Mouse (Mus musculus) adrenal gland, postnatal 10 days (tissue): ENCODE measurements around the gene Eif4a1. TPM values are rescaled to one million over a fixed set of nuclear protein-coding genes. Genes with fewer than 3 reads are reported as not detected.
"Not testable (repeated sequence)": the region's sequence is repeated elsewhere in the genome, so short reads cannot be mapped to it uniquely, and the experiment has no call there.

Experiments used
- DNase-seq: peaks from one replicate; pipeline ENCODE4 v3.0.0; 2021; ENCODE audit warnings: mixed read lengths
- long read RNA-seq, 2 experiments: library from polyadenylated mRNA; stranded (forward); transcript quantifications; one replicate each; pipeline ENCODE4 v2.0.0; 2021
- total RNA-seq, 2 experiments: library from RNA; stranded (reverse); gene quantifications; 2 replicates each; pipeline ENCODE4 v1.2.3; 2021

The Eif4a1 gene
- 100 to 1,000 TPM; 598 to 631 TPM for total RNA-seq
- long read RNA-seq, experiment 1, transcript Eif4a1-213 (11 exons, 1,774 nt): major isoform, 107 of 231 reads
- long read RNA-seq, experiment 1, partial matches to known transcripts: 30 of 231 reads
- long read RNA-seq, experiment 1, other reads (novel, unspliced or antisense): 93 of 231 reads
- long read RNA-seq, experiment 2, transcript Eif4a1-213 (11 exons, 1,774 nt): major isoform, 99 of 128 reads
- long read RNA-seq, experiment 2, partial matches to known transcripts: 10 of 128 reads
- long read RNA-seq, experiment 2, other reads (novel, unspliced or antisense): 19 of 128 reads

DNA sequence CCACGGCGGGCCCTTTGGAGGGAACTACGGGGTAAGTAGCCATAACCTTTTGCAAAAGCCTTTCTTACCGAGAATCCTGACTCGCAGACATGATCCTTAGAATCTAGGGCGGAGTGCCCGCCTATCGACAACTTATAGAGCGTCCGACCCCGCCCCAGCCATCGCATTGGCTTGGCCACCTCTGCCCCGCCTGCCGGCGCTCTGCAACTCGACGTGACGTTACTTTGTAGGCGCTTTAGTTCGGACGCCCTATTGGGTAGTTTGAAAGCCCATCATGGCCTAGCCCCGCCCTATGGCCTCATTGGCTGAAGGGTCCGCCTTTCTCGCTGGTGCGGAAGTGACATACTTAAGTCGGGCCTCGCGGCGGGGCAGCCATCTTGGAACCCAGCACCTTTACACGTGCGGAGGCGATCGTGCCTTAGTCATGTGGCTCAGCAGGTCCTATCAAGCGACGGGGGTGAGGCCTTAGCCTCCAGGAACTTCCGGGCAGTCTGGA lies at the start of gene Eif4a1:
Gene Eif4a1 (minus strand): TSS at position 213 of the 496 bp plus-strand sequence.
- DNase-seq: peak; percentile 100

DNA sequence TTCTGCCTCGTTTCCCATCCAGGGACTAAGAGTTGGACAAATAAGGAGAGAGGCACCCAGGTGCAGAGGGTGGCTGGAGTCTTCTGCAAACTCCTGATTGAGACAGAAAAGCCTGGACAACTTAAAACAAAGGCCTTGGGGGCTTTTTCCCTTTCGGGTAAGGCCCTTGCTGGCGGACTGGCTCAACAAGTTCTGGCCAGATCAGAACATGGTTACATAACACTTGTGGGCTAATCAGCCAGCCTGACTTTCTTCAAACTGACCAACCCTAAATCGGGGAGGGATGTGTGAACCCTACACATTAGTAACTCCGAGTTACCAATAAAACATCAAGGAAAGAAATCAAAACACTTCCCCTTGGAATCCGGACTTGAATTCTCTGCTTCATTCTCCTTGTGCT lies 48.6 kb upstream of the Eif4a1 start:
- DNase-seq: no peak

DNA sequence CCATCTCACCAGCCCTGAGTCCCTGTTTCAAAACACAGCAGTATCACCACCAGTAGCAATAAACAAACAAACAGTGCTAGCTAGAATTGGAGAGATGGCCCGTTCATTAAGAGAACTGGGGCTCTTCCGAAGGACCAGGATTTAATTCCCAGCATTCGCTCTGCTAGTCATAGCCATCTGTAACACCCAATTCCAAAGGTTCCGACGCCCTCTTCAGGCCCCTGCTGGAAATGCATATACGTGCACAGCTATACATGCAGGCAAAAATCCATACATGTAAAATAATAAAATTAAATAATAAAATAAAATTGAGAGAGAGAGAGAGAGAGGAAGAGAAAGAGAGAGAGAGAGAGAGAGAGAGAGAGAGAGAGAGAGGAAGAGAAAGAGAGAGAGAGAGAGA lies 47.2 kb upstream of the Eif4a1 start:
- no peak for DNase-seq

DNA sequence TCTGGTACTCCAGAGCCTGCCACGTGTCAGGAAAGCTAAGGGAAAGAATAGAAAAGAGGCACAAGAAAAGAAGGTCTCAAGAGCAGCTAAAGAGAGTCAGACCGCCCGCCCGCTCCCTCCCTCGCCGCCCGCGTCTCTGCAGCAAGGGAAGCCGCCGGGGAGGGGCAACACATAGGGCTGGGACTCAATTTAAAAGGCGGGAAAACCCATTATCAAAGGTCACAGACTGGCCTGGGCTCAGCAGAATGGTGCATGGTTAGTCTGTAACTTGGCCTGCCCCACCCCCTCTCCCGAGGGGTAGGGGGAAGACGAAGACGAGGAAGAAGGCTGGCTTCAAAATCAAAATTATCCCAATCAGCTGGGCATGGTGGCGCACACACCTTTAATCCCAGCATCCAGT lies 46.4 kb upstream of the Eif4a1 start:
- no peak for DNase-seq

DNA sequence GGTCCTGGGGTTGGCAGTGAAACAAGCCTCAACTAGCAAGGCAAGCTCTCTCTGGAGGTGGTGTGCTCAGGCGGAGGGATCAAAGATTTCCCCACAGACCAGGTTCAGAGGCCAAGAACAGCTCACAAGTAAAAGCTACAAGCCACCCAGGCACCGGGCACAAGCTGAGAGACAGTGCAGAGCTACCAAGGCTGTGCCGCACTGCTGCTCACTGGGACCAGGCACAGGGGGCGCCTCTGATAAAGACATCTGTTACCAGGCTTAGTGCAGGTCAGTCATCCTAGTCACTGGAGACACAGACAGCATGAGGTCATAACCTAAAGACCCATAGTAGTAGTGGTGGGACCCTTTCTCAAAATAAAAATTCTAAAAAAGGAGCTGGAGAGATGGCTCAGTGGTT lies 44.7 kb upstream of the Eif4a1 start:
- no peak for DNase-seq

DNA sequence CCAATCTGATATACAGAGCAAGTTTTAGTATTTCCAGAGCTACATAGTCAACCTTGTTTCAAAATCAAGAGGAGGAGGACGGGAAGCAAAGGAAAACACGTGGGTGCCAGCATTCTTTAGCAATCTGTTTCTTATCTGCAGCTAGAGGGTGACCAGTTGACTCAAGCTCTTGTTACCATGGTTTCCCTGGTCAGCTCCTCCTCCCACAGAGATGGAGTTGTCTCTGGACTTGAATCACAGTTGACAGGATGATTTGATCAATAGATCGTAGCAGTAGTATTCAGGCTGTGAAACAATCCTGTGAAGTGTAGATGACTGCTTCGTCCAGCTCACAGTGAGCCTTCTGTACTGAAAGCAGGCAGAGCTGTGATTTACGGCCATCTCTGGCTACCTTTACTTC lies 43.7 kb upstream of the Eif4a1 start:
- peak; percentile 62 for DNase-seq

DNA sequence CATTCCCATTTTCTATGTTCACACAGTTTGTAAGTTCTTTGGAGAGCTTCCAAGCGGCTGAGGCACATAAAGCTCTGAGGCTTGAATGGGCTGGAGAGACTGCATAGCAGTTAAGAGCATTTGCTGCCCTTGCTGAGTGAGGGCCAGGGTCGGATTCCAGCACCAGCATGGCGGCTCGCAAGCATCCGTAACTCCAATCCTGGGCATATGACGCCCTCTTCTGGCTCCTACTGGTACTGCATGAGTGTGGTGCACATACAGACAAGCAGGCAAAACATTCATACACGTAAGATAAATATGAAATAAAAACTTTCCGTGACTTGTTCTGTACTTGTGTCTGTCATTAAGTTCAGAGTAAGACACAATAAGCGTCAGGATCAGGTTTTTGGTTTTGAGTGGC lies 43.3 kb upstream of the Eif4a1 start:
- DNase-seq: peak; percentile 60

DNA sequence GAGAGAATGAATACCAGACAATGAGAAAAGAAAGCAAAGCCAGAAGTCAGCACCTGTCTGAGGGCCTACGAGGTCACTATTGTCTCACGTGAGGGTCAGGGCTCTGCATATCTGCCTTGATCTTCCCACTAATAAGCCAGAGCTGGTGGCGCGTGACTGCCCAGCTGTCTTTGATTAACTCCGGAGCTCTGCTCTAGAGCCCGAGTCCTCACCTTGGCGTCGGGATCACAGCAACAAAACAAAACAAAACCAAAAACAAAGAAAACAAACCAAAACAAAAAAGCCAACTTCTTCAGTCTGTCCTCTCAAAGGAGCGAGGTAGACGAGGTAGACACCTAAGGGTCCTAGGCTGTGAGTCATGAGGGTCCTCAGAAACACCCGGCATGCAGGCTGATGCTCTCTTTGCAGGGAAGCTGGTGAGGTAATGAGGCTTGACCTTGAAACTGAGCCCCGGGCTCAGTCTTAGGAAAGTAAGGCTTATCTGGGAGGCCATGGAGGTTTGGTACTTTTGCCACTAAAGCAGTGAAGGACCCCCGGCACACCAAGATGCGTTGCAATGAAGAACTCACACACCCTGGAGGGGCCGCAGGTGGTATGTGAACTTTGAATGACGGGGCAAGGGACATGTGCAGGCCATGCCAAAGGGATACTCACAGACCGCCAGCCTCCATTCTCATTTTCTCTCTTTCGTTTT lies 42.6 kb upstream of the Eif4a1 start:
- DNase-seq: no peak

DNA sequence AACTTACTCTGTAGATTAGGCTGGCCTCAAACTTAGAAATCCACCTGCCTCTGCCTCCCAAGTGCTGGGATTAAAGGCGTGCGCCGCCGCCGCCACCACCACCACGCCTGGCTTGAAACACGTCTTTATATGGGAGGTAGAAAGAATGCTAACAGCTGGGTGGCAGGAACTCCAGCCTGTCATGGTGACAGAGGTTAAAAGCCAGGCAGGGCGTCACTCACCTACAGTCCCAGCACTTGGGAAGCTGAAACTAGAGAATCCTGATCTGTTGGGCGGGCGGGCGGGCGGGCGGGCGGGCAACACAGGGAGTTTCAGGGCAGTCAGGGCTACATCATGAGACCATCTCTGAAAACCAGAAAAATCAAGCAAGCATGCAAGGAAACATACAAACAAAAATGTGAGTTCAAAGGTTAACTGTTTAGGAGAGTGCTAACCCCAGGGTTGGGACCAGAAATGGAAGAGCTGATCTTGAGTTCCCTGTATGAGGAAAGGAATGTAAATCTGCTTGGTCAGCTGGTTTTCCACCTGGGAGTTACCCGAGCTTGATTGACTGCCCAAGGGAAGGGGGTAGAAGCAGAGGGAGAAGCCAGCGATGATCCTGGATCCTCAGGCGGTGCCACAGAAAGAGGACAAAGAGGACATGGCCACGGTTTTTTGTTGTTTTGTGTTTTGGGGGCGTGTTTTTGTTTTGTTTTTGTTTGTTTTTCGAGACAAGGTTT lies 40.9 kb upstream of the Eif4a1 start:
- DNase-seq: no peak

DNA sequence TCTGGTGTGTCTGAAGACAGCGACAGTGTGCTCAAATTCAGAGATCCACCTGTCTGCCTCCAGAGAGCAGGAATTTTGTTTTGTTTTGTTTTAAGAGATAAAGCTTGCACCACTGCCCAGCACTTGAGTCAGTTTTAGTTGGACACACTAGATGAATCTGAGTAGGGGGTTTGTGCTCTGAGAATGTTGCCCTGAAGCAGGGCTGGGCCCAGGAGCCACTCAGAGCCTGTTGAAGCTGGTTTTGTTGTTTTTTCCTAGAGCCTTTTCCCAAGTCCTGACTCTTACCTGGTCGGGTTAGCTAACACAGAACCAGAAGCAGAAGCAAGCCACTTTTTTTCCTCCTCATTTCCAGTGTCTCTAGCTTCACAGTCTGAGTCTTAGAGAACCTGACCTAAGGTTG lies 38.9 kb upstream of the Eif4a1 start:
- no peak for DNase-seq

DNA sequence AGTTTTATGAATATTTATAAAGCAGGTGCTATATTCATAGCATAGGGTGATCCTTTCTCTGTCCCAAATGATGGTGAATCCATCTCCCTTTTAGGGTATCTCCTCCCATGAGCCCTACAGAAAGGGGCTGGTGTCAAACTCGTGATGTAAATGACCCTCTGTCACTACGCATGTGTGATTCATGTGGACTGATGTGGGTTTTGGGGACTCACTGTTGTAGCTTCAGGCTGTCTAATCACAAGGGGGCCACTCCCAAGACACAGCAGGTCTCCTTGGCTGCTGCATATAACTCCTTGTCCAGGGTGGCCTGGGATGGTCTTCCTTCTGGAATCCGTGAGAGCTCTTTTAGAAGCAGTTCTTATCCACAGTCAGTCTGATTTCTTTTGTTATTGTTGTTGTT lies 38.2 kb upstream of the Eif4a1 start:
- DNase-seq: no peak

DNA sequence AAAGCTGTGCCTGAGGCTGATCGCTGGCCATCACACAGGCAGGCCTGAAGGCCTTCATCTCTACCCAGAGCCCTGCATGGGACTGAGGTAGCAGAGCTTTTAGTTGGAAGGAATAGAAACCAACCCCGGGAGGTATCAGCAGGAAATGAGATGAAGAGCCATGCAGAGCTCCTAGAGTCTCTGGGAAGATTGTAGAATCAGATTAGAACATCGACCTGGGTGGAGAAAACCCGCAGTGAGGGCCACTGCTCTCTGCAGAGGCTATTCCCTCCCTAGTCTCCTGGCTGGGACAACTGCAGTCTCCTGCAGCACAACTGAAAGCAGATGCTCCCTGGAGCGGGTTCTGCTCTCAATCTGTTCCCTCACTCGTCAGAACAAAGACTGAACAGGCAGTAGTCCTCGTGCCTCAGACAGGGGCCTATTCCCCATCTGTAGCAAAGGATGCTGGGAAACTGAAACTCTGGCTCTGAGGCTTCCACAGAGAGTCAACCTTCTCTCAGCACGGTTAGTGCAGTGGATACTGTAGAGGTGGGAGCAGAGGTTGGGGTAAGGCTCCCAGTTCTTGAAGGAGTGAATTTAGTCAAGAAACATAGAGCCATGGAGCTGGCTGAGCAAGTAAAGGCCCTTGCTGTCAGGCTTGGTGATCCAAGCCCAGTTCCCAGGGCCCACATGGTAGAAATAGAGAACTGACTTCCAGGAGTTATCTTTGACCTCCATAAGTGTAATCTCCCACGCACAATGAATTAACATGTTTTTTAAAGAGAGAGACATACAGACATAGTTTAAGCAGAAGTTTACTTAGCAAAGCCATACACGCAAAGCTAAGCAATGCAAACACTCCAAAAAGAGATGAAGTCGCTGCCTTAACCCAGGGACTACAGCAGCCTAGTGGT lies 37.6 kb upstream of the Eif4a1 start:
- no peak for DNase-seq

DNA sequence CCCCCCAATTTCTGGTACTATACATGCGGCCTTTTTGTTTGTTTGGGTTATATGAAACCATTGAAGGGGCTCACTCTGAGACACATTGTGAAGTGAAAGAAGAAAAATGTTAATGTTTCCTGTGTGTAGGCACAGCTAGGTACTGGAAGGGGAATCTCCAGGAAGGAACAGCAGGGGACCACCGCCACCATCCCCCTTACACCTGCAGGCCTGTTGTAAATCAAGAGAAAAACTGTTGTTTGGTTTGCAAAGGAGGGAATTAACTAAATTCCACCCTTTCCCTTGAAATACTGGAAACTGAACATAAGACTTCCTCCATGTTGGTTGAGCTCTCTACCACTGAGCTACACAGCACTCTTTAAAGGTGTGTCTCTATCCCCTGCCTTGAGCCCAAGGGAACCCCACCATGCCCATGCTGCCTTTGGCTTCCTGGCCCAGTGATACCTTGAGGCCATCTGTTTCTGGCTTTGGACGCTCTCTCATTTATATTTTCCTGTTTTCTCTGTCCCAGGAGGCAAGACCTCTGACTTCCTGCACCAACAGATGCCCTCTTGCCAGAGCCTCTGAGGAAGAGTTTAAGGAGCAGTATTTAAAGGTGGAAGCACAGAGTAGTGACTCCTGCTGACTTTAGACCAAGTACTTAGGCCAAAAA lies 36.5 kb upstream of the Eif4a1 start:
- DNase-seq: no peak

DNA sequence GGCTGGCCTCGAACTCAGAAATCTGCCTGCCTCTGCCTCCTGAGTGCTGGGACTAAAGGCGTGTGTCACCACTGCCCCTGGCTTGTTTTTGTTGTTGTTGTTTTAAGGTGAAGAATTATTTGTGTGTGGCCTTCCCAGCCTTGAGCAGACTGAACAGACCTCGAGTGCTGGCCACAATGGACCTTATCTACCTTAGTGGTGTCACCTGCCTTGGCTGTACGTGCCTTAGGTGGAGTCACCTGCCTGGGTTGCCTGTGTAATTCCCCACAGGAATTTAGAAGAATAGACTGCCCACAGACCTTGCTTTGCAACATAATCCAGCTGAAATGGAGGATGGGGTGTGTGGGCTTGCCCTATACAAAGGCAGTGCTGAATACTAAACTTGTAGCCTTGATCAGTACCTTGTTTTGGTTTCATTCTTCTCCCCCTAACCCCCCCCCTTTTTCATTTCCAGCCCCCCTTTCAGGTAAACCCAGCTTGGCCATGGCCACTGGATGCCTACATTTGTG lies 35.7 kb upstream of the Eif4a1 start:
- no peak for DNase-seq

DNA sequence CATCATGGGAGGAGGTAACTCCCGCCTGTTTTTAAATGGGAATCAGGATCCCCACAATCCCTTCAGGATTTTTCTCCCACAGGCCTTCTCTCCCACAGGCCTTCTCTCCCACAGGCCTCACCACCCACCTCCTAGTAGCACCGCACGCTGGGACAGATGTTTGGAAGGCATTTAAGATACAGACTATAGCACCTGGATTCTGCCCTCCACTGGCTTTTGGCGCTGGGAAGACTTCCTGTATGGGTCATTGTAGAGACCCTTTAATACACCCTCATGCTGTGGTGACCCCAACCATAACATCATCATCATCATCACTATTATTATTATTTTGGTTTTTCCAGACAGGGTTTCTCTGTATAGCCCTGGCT lies 35.2 kb upstream of the Eif4a1 start:
- DNase-seq: no peak

DNA sequence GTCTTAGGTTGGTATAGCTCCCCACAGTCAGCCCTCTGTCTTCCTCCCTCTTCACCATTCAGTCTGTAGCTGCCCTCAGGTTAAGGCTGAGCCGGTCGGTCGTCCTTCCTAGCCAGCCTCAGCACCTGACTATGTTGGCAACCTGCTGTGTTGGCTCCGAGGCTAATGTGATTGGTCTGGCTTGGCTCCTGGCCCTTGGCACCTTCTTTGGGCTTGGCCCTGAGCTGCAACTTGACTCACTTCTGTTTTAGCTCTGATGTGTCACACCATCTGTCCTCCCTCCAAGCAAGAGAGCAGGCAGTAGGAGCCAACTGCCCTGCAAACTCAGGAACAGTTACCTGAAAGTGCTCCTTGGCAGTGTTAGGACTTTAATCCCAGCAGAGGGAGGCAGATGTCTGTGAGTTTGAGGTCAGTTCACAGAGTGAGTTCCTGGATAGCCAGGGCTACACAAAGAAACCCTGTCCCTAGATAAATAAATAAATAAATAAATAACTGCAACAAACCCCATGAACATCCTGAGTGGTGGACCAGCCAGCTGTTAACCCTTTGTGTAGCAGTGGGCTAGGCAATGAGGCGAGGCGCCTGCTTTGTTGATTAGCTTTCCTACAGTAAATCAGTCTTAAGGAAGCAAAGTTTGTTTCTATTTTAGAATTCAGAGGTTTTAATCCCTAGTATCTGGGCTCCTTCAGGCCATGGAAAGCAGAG lies 34.7 kb upstream of the Eif4a1 start:
- peak; percentile 90 for DNase-seq

DNA sequence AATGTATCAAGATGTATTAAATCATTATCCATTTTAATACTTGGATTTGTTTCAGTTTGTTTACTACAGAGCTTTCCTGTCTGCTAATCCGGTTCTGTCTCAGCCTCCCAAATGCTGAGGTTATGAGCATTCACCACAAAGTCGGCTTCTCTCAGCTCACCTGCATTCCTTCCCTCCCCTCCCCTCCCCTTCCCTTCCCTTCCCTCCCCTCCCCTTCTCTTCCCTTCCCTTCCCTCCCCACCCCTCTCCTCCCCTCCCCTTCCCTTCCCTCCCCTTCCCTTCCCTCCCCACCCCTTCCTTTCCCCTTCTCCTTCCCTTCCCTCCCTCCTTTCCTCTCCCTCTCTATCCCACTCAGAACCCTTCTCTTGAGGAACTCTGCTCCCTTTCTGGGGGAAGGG lies 32.4 kb upstream of the Eif4a1 start:
- no peak for DNase-seq

DNA sequence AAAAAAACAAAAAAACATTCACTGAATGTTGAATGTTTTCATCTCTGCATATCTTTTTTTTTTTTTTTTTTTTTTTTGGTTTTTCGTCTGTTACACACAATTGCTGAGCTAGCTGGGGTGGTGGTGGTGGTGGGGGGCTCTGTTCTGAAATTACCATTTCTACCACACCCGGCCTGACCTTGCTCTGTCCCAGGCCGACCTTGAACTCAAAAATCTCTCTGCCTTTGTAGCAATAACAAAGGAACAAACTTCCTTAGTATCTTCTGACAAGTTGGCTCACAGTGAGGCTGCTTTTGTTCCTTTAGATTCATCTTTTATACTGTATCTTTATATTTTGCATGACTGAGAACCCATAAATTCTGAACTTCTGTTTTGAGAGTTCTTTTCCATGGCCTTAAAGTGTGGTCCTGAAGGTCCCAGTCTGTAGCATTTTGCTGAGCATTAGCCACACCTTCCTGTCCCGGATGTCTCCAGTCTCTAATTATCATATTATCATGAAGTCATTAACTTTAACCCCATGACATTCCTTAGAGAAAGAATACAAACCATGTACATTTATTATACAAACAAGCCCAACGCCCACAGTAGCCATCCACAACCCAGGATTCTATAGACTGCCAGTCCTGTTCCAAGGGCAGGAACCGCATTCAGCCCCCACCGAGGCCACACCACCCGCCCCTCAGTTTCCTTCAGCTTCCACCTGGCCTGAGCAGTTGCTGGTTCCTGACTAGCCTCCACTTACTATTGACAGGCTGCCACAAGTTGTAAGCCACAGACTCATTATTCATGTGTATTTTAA lies 31.8 kb upstream of the Eif4a1 start:
- no peak for DNase-seq

DNA sequence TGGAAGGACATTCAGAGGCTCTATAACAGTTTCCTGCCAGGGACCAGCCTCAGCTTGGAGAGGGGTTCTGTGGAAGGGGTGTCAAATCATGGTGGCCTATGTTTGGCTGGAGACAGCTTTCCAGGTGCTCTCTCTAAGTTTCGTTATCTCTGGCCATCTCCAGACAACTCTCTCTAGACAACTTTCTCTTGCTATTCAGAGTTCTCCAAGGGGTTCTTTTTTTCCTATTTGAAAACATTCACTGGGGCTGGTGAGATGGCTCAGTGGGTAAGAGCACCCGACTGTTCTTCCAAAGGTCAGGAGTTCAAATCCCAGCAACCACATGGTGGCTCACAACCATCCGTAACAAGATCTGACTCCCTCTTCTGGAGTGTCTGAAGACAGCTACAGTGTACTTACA lies 31.2 kb upstream of the Eif4a1 start:
- not testable (repeated sequence) for DNase-seq

DNA sequence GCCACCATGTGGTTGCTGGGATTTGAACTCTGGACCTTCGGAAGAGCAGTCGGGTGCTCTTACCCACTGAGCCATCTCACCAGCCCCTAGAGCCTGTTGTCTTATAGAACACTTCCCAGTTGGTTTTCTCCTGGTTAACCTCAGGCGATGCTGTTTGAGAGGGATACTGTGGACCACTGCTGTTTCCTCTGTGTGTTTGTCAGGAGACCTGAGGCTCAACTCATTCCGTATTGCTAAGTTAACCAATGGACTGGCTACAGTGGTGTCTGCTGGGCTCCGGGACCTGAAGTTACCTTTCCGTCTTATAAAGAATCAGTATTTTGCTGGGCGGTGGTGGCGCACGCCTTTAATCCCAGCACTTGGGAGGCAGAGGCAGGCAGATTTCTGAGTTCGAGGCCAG lies 30.7 kb upstream of the Eif4a1 start:
- not testable (repeated sequence) for DNase-seq
